Mouse (Mus musculus): ENCODE results near the gene Apobec4. TPM values are rescaled to one million over a fixed set of nuclear protein-coding genes. Genes with fewer than 3 reads are reported as not detected.

The Apobec4 gene
- polyA plus RNA-seq, 1 experiment = not detected

DNA sequence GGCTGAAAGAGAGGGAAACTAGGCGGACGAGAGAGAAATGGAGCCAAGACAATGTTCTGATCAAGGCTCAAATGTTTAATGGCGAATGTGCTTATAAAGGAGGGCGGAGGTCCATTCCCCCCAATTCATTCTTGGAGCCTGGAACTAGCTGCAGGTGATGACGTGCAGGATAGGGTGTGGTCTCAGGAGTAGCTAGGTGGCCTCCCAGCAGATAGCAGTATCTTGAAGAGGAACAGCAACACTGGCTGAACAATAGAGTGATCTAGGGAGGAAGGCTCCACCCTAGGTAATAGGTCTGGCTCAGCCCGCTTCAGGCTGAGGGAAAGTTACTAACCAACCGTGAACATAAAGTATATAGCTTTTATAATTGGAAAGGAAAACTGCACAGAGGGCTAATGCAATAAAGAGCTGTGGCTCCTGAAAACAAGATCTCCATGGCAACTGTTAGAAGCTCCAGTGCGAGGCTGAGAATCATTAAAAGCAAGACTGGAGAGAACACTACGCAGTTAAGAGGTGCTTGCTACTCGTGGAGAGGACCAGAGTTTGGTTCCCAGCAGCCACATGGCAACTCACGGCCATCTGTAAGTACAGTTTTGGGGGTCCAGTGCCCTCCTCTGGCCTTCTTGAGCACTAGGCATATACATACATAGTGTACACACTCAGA is 28.7 kb upstream of the Apobec4 start:
- Histone ChIP-seq H3K27me3 (ENCODE audit: control insufficient read depth, insufficient read depth, insufficient read length) (no peaks in the 10 kb centered on the region), H3K79me3 (ENCODE audit: low read depth) (no peaks in the 10 kb centered on the region), H3K36me3 (ENCODE audit: control insufficient read depth, insufficient read depth) (no peaks in the 10 kb centered on the region), H3K79me2 (ENCODE audit: control insufficient read depth, insufficient read depth) (no peaks in the 10 kb centered on the region), H3K4me3 (ENCODE audit: insufficient read depth, poor library complexity, severe bottlenecking) (no peak overlapping the region), H3ac (ENCODE audit: control insufficient read depth, insufficient read length, low read depth) (no peak overlapping the region)
- TF ChIP-seq FOSL1 (IDR thresholded peaks at IDR 0.05; ENCODE audit: insufficient read depth, low read length, poor library complexity, severe bottlenecking) (no peak), USF1 (IDR thresholded peaks at IDR 0.05; ENCODE audit: low read depth) (no peak)

DNA sequence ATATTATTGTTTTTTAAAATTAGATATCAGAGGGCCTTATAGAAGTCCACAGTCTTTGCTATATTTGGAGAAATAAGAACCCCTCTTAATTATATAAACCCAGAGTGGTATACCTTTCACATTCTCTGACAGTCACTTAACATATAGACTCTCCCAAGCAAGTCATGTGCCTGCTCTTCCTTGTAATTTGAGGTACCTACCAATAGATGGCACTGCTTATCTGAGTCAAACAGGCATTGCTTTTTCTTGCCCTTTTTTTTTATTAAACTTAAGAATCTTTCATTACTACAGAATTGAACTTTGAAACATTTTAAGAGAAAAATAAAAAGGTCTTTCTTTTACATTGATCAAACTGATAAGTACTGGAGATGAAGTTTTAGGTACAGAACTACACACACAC is 26.1 kb upstream of the Apobec4 start:
- Histone ChIP-seq H3K36me3 (ENCODE audit: control insufficient read depth, insufficient read depth) (no peaks in the 10 kb centered on the region), H3K79me3 (ENCODE audit: low read depth) (no peaks in the 10 kb centered on the region), H3K4me3 (ENCODE audit: insufficient read depth, poor library complexity, severe bottlenecking) (no peak overlapping the region), H3ac (ENCODE audit: control insufficient read depth, insufficient read length, low read depth) (no peak overlapping the region), H3K79me2 (ENCODE audit: control insufficient read depth, insufficient read depth) (no peaks in the 10 kb centered on the region), H3K27me3 (ENCODE audit: control insufficient read depth, insufficient read depth, insufficient read length) (no peaks in the 10 kb centered on the region)
- TF ChIP-seq MYOG (IDR thresholded peaks at IDR 0.05; ENCODE audit: control insufficient read depth, extremely low read depth, insufficient read length) (no peak), USF1 (IDR thresholded peaks at IDR 0.05; ENCODE audit: low read depth) (no peak), FOSL1 (IDR thresholded peaks at IDR 0.05; ENCODE audit: insufficient read depth, low read length, poor library complexity, severe bottlenecking) (no peak), CTCF (IDR thresholded peaks at IDR 0.05; ENCODE audit: control insufficient read depth, insufficient read depth, insufficient read length) (no peak), CEBPB (IDR thresholded peaks at IDR 0.05; ENCODE audit: low read depth) (no peak), MYOD1 (IDR thresholded peaks at IDR 0.05; ENCODE audit: control insufficient read depth, insufficient read length, low read depth) (no peak), MAX (IDR thresholded peaks at IDR 0.05) (no peak)

DNA sequence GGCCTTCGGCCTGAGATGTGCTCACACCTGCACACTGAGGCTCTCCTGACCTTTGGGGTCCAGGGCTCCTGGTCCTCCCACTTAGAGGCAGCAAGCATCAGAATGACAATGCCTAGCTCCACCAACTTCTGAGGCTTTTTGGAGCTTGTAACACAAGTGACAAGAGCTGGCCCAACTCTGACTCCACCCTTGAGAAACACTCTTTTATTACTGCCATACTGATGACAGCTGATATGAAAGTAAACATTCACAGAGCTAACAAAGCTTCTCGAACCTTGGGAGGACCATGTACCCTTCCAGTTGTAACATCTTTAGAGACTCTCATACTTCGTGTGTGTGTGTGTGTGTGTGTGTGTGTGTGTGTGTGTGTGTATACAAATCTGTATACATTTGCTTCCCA is 24.3 kb upstream of the Apobec4 start:
- no peaks in the 10 kb centered on the region for H3K36me3 ChIP-seq (ENCODE audit: control insufficient read depth, insufficient read depth)
- no peaks in the 10 kb centered on the region for H3K79me2 ChIP-seq (ENCODE audit: control insufficient read depth, insufficient read depth)
- TF ChIP-seq MYOG (IDR thresholded peaks at IDR 0.05; ENCODE audit: control insufficient read depth, extremely low read depth, insufficient read length) = no peak
- no peak for TF ChIP-seq USF1 (IDR thresholded peaks at IDR 0.05; ENCODE audit: low read depth)
- TF ChIP-seq CTCF (IDR thresholded peaks at IDR 0.05; ENCODE audit: control insufficient read depth, insufficient read depth, insufficient read length) = no peak
- TF ChIP-seq MAX (IDR thresholded peaks at IDR 0.05) = no peak
- TF ChIP-seq CEBPB (IDR thresholded peaks at IDR 0.05; ENCODE audit: low read depth) = no peak
- TF ChIP-seq FOSL1 (IDR thresholded peaks at IDR 0.05; ENCODE audit: insufficient read depth, low read length, poor library complexity, severe bottlenecking) = no peak
- TF ChIP-seq MYOD1 (IDR thresholded peaks at IDR 0.05; ENCODE audit: control insufficient read depth, insufficient read length, low read depth) = no peak
- H3ac ChIP-seq (ENCODE audit: control insufficient read depth, insufficient read length, low read depth) = no peak overlapping the region
- no peak overlapping the region for H3K4me3 ChIP-seq (ENCODE audit: insufficient read depth, poor library complexity, severe bottlenecking)
- no peaks in the 10 kb centered on the region for H3K79me3 ChIP-seq (ENCODE audit: low read depth)
- H3K27me3 ChIP-seq (ENCODE audit: control insufficient read depth, insufficient read depth, insufficient read length) = no peaks in the 10 kb centered on the region

DNA sequence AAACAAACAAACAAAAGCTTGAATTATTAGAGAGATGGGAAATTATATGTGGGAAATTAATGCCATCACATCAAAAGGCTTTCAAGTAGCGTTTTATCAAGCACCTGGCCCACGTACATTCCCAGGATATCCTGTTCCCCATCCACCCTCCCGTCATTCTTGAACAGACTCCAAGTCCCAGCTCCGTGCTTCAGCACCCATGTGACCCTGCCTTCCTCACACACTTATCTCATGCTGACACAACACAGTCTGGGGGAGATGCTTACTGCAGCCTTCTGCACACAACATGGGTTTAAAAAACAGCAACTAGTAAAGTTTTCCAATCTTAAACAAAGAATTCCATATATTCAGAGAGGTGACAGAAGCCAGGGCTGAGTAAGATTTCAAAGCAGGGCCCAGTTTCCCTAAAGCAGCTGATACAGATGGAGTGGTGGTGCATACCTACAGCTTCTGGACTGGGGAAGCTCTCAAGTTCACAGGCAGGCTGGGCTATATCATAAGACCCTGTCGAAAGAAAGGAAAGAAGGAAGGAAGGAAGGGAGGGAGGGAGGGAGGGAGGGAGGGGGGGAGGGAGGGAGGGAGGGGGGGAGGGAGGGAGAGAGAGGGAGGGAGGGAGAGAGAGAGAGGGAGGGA is 22.6 kb upstream of the Apobec4 start:
- Histone ChIP-seq H3K36me3 (ENCODE audit: control insufficient read depth, insufficient read depth) (no peaks in the 10 kb centered on the region), H3ac (ENCODE audit: control insufficient read depth, insufficient read length, low read depth) (no peak overlapping the region), H3K79me3 (ENCODE audit: low read depth) (no peaks in the 10 kb centered on the region), H3K4me3 (ENCODE audit: insufficient read depth, poor library complexity, severe bottlenecking) (no peak overlapping the region), H3K79me2 (ENCODE audit: control insufficient read depth, insufficient read depth) (no peaks in the 10 kb centered on the region), H3K27me3 (ENCODE audit: control insufficient read depth, insufficient read depth, insufficient read length) (no peaks in the 10 kb centered on the region)
- TF ChIP-seq CTCF (IDR thresholded peaks at IDR 0.05; ENCODE audit: control insufficient read depth, insufficient read depth, insufficient read length) = no peak
- TF ChIP-seq CEBPB (IDR thresholded peaks at IDR 0.05; ENCODE audit: low read depth) = no peak
- TF ChIP-seq MAX (IDR thresholded peaks at IDR 0.05) = no peak
- no peak for TF ChIP-seq MYOD1 (IDR thresholded peaks at IDR 0.05; ENCODE audit: control insufficient read depth, insufficient read length, low read depth)
- TF ChIP-seq MYOG (IDR thresholded peaks at IDR 0.05; ENCODE audit: control insufficient read depth, extremely low read depth, insufficient read length) = no peak
- TF ChIP-seq FOSL1 (IDR thresholded peaks at IDR 0.05; ENCODE audit: insufficient read depth, low read length, poor library complexity, severe bottlenecking) = no peak
- no peak for TF ChIP-seq USF1 (IDR thresholded peaks at IDR 0.05; ENCODE audit: low read depth)

DNA sequence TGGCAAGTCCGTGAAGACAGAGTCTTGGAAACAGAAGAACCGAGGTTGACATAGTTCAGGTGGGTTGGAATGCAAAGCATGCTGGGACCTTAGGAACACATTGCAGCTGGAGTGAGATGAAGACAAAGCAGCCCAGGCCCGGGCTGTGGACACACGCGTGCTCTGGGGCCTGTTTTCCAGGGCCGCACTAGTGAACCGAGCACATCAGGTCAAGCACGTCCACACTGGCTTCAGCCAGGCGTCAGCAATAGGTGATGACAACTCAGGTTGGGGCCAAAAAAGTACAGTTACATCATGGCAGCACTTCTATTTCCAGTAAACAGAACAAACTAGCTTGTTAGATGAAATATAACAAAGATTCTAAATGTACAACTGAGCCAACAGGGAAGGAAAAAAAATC is 11.6 kb upstream of the Apobec4 start:
- Histone ChIP-seq H3ac (ENCODE audit: control insufficient read depth, insufficient read length, low read depth) (no peak overlapping the region), H3K4me3 (ENCODE audit: insufficient read depth, poor library complexity, severe bottlenecking) (no peak overlapping the region), H3K79me3 (ENCODE audit: low read depth) (no peaks in the 10 kb centered on the region), H3K27me3 (ENCODE audit: control insufficient read depth, insufficient read depth, insufficient read length) (no peaks in the 10 kb centered on the region), H3K36me3 (ENCODE audit: control insufficient read depth, insufficient read depth) (no peaks in the 10 kb centered on the region), H3K79me2 (ENCODE audit: control insufficient read depth, insufficient read depth) (no peaks in the 10 kb centered on the region)
- no peak for TF ChIP-seq CEBPB (IDR thresholded peaks at IDR 0.05; ENCODE audit: low read depth)
- TF ChIP-seq USF1 (IDR thresholded peaks at IDR 0.05; ENCODE audit: low read depth) = no peak
- no peak for TF ChIP-seq CTCF (IDR thresholded peaks at IDR 0.05; ENCODE audit: control insufficient read depth, insufficient read depth, insufficient read length)
- no peak for TF ChIP-seq FOSL1 (IDR thresholded peaks at IDR 0.05; ENCODE audit: insufficient read depth, low read length, poor library complexity, severe bottlenecking)
- TF ChIP-seq MAX (IDR thresholded peaks at IDR 0.05) = no peak
- TF ChIP-seq MYOG (IDR thresholded peaks at IDR 0.05; ENCODE audit: control insufficient read depth, extremely low read depth, insufficient read length) = no peak
- no peak for TF ChIP-seq MYOD1 (IDR thresholded peaks at IDR 0.05; ENCODE audit: control insufficient read depth, insufficient read length, low read depth)

Data from C2C12 (cell line).